Mouse (Mus musculus) hematopoietic stem cell, adult 5-6 weeks (primary cell): ENCODE measurements around the gene Gtf2h2. TPM values are rescaled to one million over a fixed set of nuclear protein-coding genes. Genes with fewer than 3 reads are reported as not detected.

ENCODE experiments used
- total RNA-seq: library from RNA; stranded (forward); fragments of 172-1452, 232-1000 nt; gene quantifications from 2 replicates; pipeline ENCODE4 v1.2.3, GENCODE M21; 2017

Gtf2h2 gene
- total RNA-seq, 1 experiment from 2014 or later, result 84.6 TPM

Other genes with a start within 250 kb of the Gtf2h2 start
- gene Naip5, start 246.3 kb downstream of the Gtf2h2 start, total RNA-seq, result 20.8 and 21.6 TPM in 2 replicates
- 2.6 and 5.3 TPM in 2 replicates for gene Naip6, start 174.9 kb downstream of the Gtf2h2 start, total RNA-seq
- not detected in 2 replicates for gene Naip1, start 39.7 kb downstream of the Gtf2h2 start, total RNA-seq
- 0.50 and 1.2 TPM in 2 replicates for gene Ocln, start 60.1 kb upstream of the Gtf2h2 start, total RNA-seq
- gene Marveld2, start 124.4 kb upstream of the Gtf2h2 start, total RNA-seq, result 3.9 and 5.7 TPM in 2 replicates
- 233 and 241 TPM in 2 replicates for gene Ak6, start 158.4 kb upstream of the Gtf2h2 start, total RNA-seq
- gene Rad17, start 158.5 kb upstream of the Gtf2h2 start, total RNA-seq, result 37.1 and 39.2 TPM in 2 replicates
- gene Taf9, start 159.0 kb upstream of the Gtf2h2 start, total RNA-seq, result 13.8 and 18.1 TPM in 2 replicates
- gene Ccdc125, start 177.1 kb upstream of the Gtf2h2 start, total RNA-seq, result 23.6 and 26.9 TPM in 2 replicates
- gene Cdk7, start 238.4 kb upstream of the Gtf2h2 start, total RNA-seq, result 33.2 and 43.1 TPM in 2 replicates